Mouse (Mus musculus) cerebellum, adult 2 months (tissue): ENCODE data around the gene Depdc1b.

Source experiments
- CTCF ChIP-seq: fragments of 200-500 bp; IDR thresholded peaks from 2 replicates; pipeline ENCODE4 v1.5.1; 2011; ENCODE audit warnings: low read depth, mild to moderate bottlenecking, control low read depth, low read length, moderate library complexity, borderline replicate concordance; ENCODE audit not compliant: insufficient read depth
- POLR2A ChIP-seq: fragments of 200-500 bp; IDR thresholded peaks from 2 replicates; pipeline ENCODE4 v1.6.1; 2011; ENCODE audit warnings: low read length, control low read depth, borderline replicate concordance; ENCODE audit not compliant: insufficient read depth

DNA sequence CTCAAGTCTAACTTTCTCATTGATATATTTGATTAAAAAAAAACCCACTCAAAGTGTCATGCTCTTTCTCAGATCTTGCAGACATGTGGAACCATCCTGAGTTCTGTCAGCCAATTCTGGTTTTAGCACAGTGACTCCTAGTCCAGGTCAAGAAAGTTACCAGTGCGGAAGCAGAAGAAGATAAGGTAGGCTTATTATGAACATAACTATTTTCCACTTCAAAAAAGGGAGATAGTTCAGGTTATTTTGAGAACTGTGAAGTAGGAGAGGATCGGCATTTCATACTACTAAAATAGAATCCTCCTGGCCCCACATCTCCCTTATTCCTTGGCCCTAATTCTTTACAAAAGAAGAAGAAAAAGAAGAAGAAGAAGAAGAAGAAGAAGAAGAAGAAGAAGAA, 121.3 kb downstream of the Depdc1b start:
- TF ChIP-seq CTCF: no peak
- TF ChIP-seq POLR2A: no peak
